ENCODE assay signal across 8 mouse cellular contexts in genomic region chr7:122020273-122020666, GRCm38 (mm10). TPM values are rescaled to one million over a fixed set of nuclear protein-coding genes. Genes with fewer than 3 reads are reported as not detected.
A peak's percentile ranks its signal among the peaks of the same experiment; 100 is the strongest.
DNase-seq lines count a peak whose midpoint lies in the region; ATAC-seq and TF ChIP-seq lines count a peak whose summit lies in the region.

No protein-coding gene starts in this region.

- DNase-seq in frontal cortex, postnatal 14 days (ENCODE audit: low spot score in 2 of 2): no peak
- DNase-seq in forebrain, embryonic 10.5 days (ENCODE audit: extremely low spot score, low spot score): peak; percentile 18
- DNase-seq in limb, embryonic 10.5 days (ENCODE audit: low spot score): peak; percentile 59
- no peak for DNase-seq in urinary bladder, postnatal 25 days (ENCODE audit: low spot score)
- DNase-seq in MN1 (ENCODE audit: low spot score): no peak

- peaks cover 29% of the 10 kb centered on the region for H3K79me3 ChIP-seq in C2C12 (ENCODE audit: low read depth)

- H3K4me3 ChIP-seq in C2C12 (ENCODE audit: insufficient read depth, poor library complexity, severe bottlenecking): peak overlapping the region; percentile 60
- peak overlapping the region; percentile 65 for H3K4me3 ChIP-seq in forebrain, embryonic 10.5 days
- H3K4me3 ChIP-seq in limb, embryonic 10.5 days: peak overlapping the region; percentile 90
- H3K4me3 ChIP-seq in midbrain, embryonic 15.5 days: peak overlapping the region; percentile 86

- H3K27me3 ChIP-seq in C2C12 (ENCODE audit: control insufficient read depth, insufficient read depth, insufficient read length): no peaks in the 10 kb centered on the region
- H3K27me3 ChIP-seq in forebrain, embryonic 10.5 days (ENCODE audit: poor library complexity, severe bottlenecking): no peaks in the 10 kb centered on the region
- no peaks in the 10 kb centered on the region for H3K27me3 ChIP-seq in limb, embryonic 10.5 days (ENCODE audit: low read depth, poor library complexity, severe bottlenecking)
- H3K27me3 ChIP-seq in midbrain, embryonic 15.5 days (replicated peaks): no peaks in the 10 kb centered on the region

- ATAC-seq in frontal cortex, adult (ENCODE audit: low TSS enrichment): peak; percentile 29
- peak; percentile 72 for ATAC-seq in midbrain, embryonic 15.5 days (replicated peaks)

- peaks cover 8% of the 10 kb centered on the region for H3K36me3 ChIP-seq in C2C12 (ENCODE audit: control insufficient read depth, insufficient read depth)
- peaks cover 24% of the 10 kb centered on the region for H3K36me3 ChIP-seq in forebrain, embryonic 10.5 days (replicated peaks)
- H3K36me3 ChIP-seq in limb, embryonic 10.5 days: peaks cover 19% of the 10 kb centered on the region
- H3K36me3 ChIP-seq in midbrain, embryonic 15.5 days (replicated peaks): no peaks in the 10 kb centered on the region

- 1% methylated on average over 6 of the region's 6 CpGs for WGBS in forebrain, embryonic 10.5 days
- 3% methylated on average over 6 of the region's 6 CpGs for WGBS in limb, embryonic 10.5 days
- WGBS in midbrain, embryonic 15.5 days: under 1% methylated on average over 6 of the region's 6 CpGs

- H3ac ChIP-seq in C2C12 (ENCODE audit: control insufficient read depth, insufficient read length, low read depth): peak overlapping the region; percentile 71

- no peaks in the 10 kb centered on the region for H3K9me3 ChIP-seq in forebrain, embryonic 10.5 days
- no peaks in the 10 kb centered on the region for H3K9me3 ChIP-seq in limb, embryonic 10.5 days (replicated peaks)
- no peaks in the 10 kb centered on the region for H3K9me3 ChIP-seq in midbrain, embryonic 15.5 days

- peak overlapping the region; percentile 85 for H3K9ac ChIP-seq in midbrain, embryonic 15.5 days

- H3K4me1 ChIP-seq in forebrain, embryonic 10.5 days: peaks cover 42% of the 10 kb centered on the region
- peaks cover 42% of the 10 kb centered on the region for H3K4me1 ChIP-seq in limb, embryonic 10.5 days
- peaks cover 45% of the 10 kb centered on the region for H3K4me1 ChIP-seq in midbrain, embryonic 15.5 days

- H3K27ac ChIP-seq in forebrain, embryonic 10.5 days: peak overlapping the region; percentile 93
- peak overlapping the region; percentile 95 for H3K27ac ChIP-seq in limb, embryonic 10.5 days
- peak overlapping the region; percentile 94 for H3K27ac ChIP-seq in midbrain, embryonic 15.5 days

- H3K79me2 ChIP-seq in C2C12 (ENCODE audit: control insufficient read depth, insufficient read depth): peaks cover 51% of the 10 kb centered on the region

- peak overlapping the region; percentile 63 for H3K4me2 ChIP-seq in midbrain, embryonic 15.5 days

- no peak for TF ChIP-seq CTCF in C2C12 (IDR thresholded peaks at IDR 0.05; ENCODE audit: control insufficient read depth, insufficient read depth, insufficient read length)

TF ChIP-seq in C2C12, 6 proteins besides CTCF, POLR2A, EP300 and RAD21:
- TF ChIP-seq CEBPB (IDR thresholded peaks at IDR 0.05; ENCODE audit: low read depth) (no peak), FOSL1 (IDR thresholded peaks at IDR 0.05; ENCODE audit: insufficient read depth, low read length, poor library complexity, severe bottlenecking) (no peak), MAX (IDR thresholded peaks at IDR 0.05) (no peak), USF1 (IDR thresholded peaks at IDR 0.05; ENCODE audit: low read depth) (no peak), MYOG (IDR thresholded peaks at IDR 0.05; ENCODE audit: control insufficient read depth, extremely low read depth, insufficient read length) (no peak), MYOD1 (IDR thresholded peaks at IDR 0.05; ENCODE audit: control insufficient read depth, insufficient read length, low read depth) (no peak)

RNA-seq across cellular contexts. Expression of gene Gga2, which starts 0.8 kb away (rescaled TPM):
- polyA plus RNA-seq in C2C12 (2012; fragmentation: generic; extraction: Trizol): 86.2 TPM
- 93.2 and 98.7 TPM in 2 replicates for polyA plus RNA-seq in forebrain, embryonic 10.5 days (2016; fragmentation: Nextera tagmentation; extraction: Ambion mirVana)
- 140 and 148 TPM in 2 replicates for polyA plus RNA-seq in limb, embryonic 10.5 days (2016; fragmentation: Nextera tagmentation; extraction: Ambion mirVana)
- 59.0 and 63.7 TPM in 2 replicates for polyA plus RNA-seq in midbrain, embryonic 15.5 days (2015; fragmentation: Nextera tagmentation; extraction: Ambion mirVana)

RNA-seq across cellular contexts. Expression of gene Cog7, which starts 38.8 kb away (rescaled TPM):
- polyA plus RNA-seq in C2C12 (2012; fragmentation: generic; extraction: Trizol): 14.0 TPM
- polyA plus RNA-seq in forebrain, embryonic 10.5 days (2016; fragmentation: Nextera tagmentation; extraction: Ambion mirVana): 23.3 TPM in 2 replicates
- 22.8 and 24.8 TPM in 2 replicates for polyA plus RNA-seq in limb, embryonic 10.5 days (2016; fragmentation: Nextera tagmentation; extraction: Ambion mirVana)
- 27.1 and 27.5 TPM in 2 replicates for polyA plus RNA-seq in midbrain, embryonic 15.5 days (2015; fragmentation: Nextera tagmentation; extraction: Ambion mirVana)

RNA-seq across cellular contexts. Expression of gene Ubfd1, which starts 46.7 kb away (rescaled TPM):
- polyA plus RNA-seq in C2C12 (2012; fragmentation: generic; extraction: Trizol): 28.4 TPM
- 65.6 and 66.0 TPM in 2 replicates for polyA plus RNA-seq in forebrain, embryonic 10.5 days (2016; fragmentation: Nextera tagmentation; extraction: Ambion mirVana)
- 83.7 and 87.3 TPM in 2 replicates for polyA plus RNA-seq in limb, embryonic 10.5 days (2016; fragmentation: Nextera tagmentation; extraction: Ambion mirVana)
- polyA plus RNA-seq in midbrain, embryonic 15.5 days (2015; fragmentation: Nextera tagmentation; extraction: Ambion mirVana): 81.4 and 85.3 TPM in 2 replicates

RNA-seq across cellular contexts. Expression of gene Ears2, which starts 46.8 kb away (rescaled TPM):
- 11.0 TPM for polyA plus RNA-seq in C2C12 (2012; fragmentation: generic; extraction: Trizol)
- polyA plus RNA-seq in forebrain, embryonic 10.5 days (2016; fragmentation: Nextera tagmentation; extraction: Ambion mirVana): 18.6 and 20.9 TPM in 2 replicates
- 19.0 and 20.0 TPM in 2 replicates for polyA plus RNA-seq in limb, embryonic 10.5 days (2016; fragmentation: Nextera tagmentation; extraction: Ambion mirVana)
- polyA plus RNA-seq in midbrain, embryonic 15.5 days (2015; fragmentation: Nextera tagmentation; extraction: Ambion mirVana): 9.2 and 10.7 TPM in 2 replicates

Comparison
In these comparisons a context has a peak if more than half of its experiments do, and no peak if none do; other contexts are left out.
1. DNase-seq: peak in forebrain, embryonic 10.5 days (single experiment) and limb, embryonic 10.5 days (single experiment); none in frontal cortex, postnatal 14 days (0 of 2), urinary bladder, postnatal 25 days (single experiment) and MN1 (single experiment).
2. Peak in every context shown above with its lines, with median percentiles within 50 percentile points of each other: H3K4me3 ChIP-seq and H3K27ac ChIP-seq.